Mouse (Mus musculus) myocyte (in vitro differentiated cells): ENCODE measurements around the gene Gm49320. TPM values are rescaled to one million over a fixed set of nuclear protein-coding genes. Genes with fewer than 3 reads are reported as not detected.
"Not testable (repeated sequence)": the region's sequence is repeated elsewhere in the genome, so short reads cannot be mapped to it uniquely, and the experiment has no call there.

Experiments
- H3K27me3 ChIP-seq: one replicate; pipeline ENCODE4 v1.6.1; 2011; ENCODE audit not compliant: control insufficient read depth, insufficient read depth, insufficient read length
- H3K36me3 ChIP-seq: one replicate; pipeline ENCODE4 v1.6.1; 2011; ENCODE audit not compliant: control insufficient read depth, insufficient read depth
- H3K4me2 ChIP-seq: one replicate; pipeline ENCODE4 v1.6.1; 2011; ENCODE audit warnings: low read depth, control low read depth
- H3K4me3 ChIP-seq: one replicate; pipeline ENCODE4 v1.5.1; 2011; ENCODE audit warnings: mild to moderate bottlenecking, control low read depth, moderate library complexity
- H3K79me2 ChIP-seq: one replicate; pipeline ENCODE4 v1.6.1; 2011; ENCODE audit not compliant: control insufficient read depth, insufficient read depth
- H3ac ChIP-seq: one replicate; pipeline ENCODE4 v1.6.1; 2011; ENCODE audit not compliant: control insufficient read depth, insufficient read length
- CEBPB ChIP-seq: IDR thresholded peaks from 2 replicates; pipeline ENCODE4 v1.6.1; 2011; ENCODE audit warnings: mild to moderate bottlenecking, moderate library complexity; ENCODE audit not compliant: poor library complexity, insufficient read depth, severe bottlenecking
- E2F4 ChIP-seq: IDR thresholded peaks from one replicate; pipeline ENCODE4 v1.6.1; 2011; ENCODE audit warnings: mild to moderate bottlenecking, control low read depth, moderate library complexity; ENCODE audit not compliant: insufficient read depth
- MAX ChIP-seq: IDR thresholded peaks from one replicate; pipeline ENCODE4 v1.6.1; 2011; ENCODE audit warnings: low read depth, mild to moderate bottlenecking, control low read depth
- MYOD1 ChIP-seq, 3 experiments: IDR thresholded peaks; one replicate each; pipeline ENCODE4 v1.6.1; 2011; ENCODE audit warnings: control low read depth in 2 of 3, low read depth in 2 of 3, mild to moderate bottlenecking in 2 of 3, moderate library complexity in 1 of 3; ENCODE audit not compliant: insufficient read length in 2 of 3, control insufficient read depth in 1 of 3
- MYOG ChIP-seq, 3 experiments: IDR thresholded peaks; one replicate each; pipeline ENCODE4 v1.6.1; 2011; ENCODE audit warnings: control low read depth in 2 of 3, low read depth in 2 of 3, mild to moderate bottlenecking in 2 of 3; ENCODE audit not compliant: insufficient read length in 2 of 3, control insufficient read depth in 1 of 3, insufficient read depth in 1 of 3
- POLR2A ChIP-seq: IDR thresholded peaks from one replicate; pipeline ENCODE4 v1.6.1; 2011; ENCODE audit warnings: low read depth, mild to moderate bottlenecking, control low read depth, moderate library complexity; ENCODE audit not compliant: insufficient read length
- POLR2AphosphoS2 ChIP-seq: IDR thresholded peaks from one replicate; pipeline ENCODE4 v1.6.1; 2011; ENCODE audit warnings: low read depth, control low read depth; ENCODE audit not compliant: insufficient read length
- REST ChIP-seq: IDR thresholded peaks from one replicate; pipeline ENCODE4 v1.6.1; 2011; ENCODE audit warnings: mild to moderate bottlenecking, control low read depth, moderate library complexity; ENCODE audit not compliant: insufficient read depth, insufficient read length
- SRF ChIP-seq: IDR thresholded peaks from one replicate; pipeline ENCODE4 v1.6.1; 2011; ENCODE audit warnings: low read depth; ENCODE audit not compliant: control insufficient read depth, insufficient read length
- TCF12 ChIP-seq: IDR thresholded peaks from one replicate; pipeline ENCODE4 v1.6.1; 2011; ENCODE audit warnings: mild to moderate bottlenecking, control low read depth; ENCODE audit not compliant: poor library complexity, insufficient read depth, severe bottlenecking
- TCF3 ChIP-seq: IDR thresholded peaks from one replicate; pipeline ENCODE4 v1.6.1; 2011; ENCODE audit warnings: low read depth, control low read depth; ENCODE audit not compliant: insufficient read length
- USF1 ChIP-seq: IDR thresholded peaks from one replicate; pipeline ENCODE4 v1.6.1; 2011; ENCODE audit warnings: low read depth, mild to moderate bottlenecking, control low read depth, moderate library complexity
- polyA plus RNA-seq: library from polyadenylated mRNA; unstranded; fragments of >200 nt; fragmentation: generic; extraction: Trizol; gene quantifications from one replicate; pipeline ENCODE4 v1.2.1, GENCODE M21; 2012; ENCODE audit warnings: missing spikeins

Gene Gm49320
- polyA plus RNA-seq, 1 experiment: 0.36 TPM

GRCm38 (mm10) chr8:4252934-4253841, 14.5 kb downstream of the Gm49320 start, which contains the start of gene Snapc2:
Snapc2 (plus strand) TSS chr8:4253080.
- peak within 1 kb of the TSS; percentile 74 for H3ac ChIP-seq
- H3K4me3 ChIP-seq: peak within 1 kb of the TSS; percentile 46
- no peaks in the 10 kb centered on the region for H3K36me3 ChIP-seq
- no peaks in the 10 kb centered on the region for H3K79me2 ChIP-seq
- H3K27me3 ChIP-seq: no peaks in the 10 kb centered on the region
- peak within 1 kb of the TSS; percentile 99 for H3K4me2 ChIP-seq
- no peak for TF ChIP-seq E2F4
- peak; percentile 38 for TF ChIP-seq SRF
- TF ChIP-seq POLR2AphosphoS2: peak; percentile 61
- TF ChIP-seq USF1: no peak

- H3K4me2 ChIP-seq: peak overlapping the region; percentile 97
- peak overlapping the region; percentile 74 for H3ac ChIP-seq
- no peak for TF ChIP-seq CEBPB
- no peak for TF ChIP-seq POLR2AphosphoS2
- TF ChIP-seq MAX: no peak
- TF ChIP-seq TCF12: no peak
- no peak for TF ChIP-seq MYOD1 (IDR thresholded peaks at IDR 0.05; ENCODE audit: control insufficient read depth in 1 of 3, insufficient read length in 2 of 3, low read depth in 2 of 3)
- no peak for TF ChIP-seq E2F4
- TF ChIP-seq REST: no peak
- TF ChIP-seq MYOG (IDR thresholded peaks at IDR 0.05; ENCODE audit: control insufficient read depth in 1 of 3, insufficient read depth in 1 of 3, insufficient read length in 2 of 3, low read depth in 2 of 3): no peak
- no peak for TF ChIP-seq POLR2A
- TF ChIP-seq USF1: no peak
- TF ChIP-seq SRF: no peak
- H3K79me2 ChIP-seq: no peaks in the 10 kb centered on the region
- H3K27me3 ChIP-seq: no peaks in the 10 kb centered on the region
- H3K36me3 ChIP-seq: no peaks in the 10 kb centered on the region
- peak overlapping the region; percentile 46 for H3K4me3 ChIP-seq
These were observed 15.3 kb downstream of the Gm49320 start for GRCm38 (mm10) chr8:4254001-4254400.

DNA sequence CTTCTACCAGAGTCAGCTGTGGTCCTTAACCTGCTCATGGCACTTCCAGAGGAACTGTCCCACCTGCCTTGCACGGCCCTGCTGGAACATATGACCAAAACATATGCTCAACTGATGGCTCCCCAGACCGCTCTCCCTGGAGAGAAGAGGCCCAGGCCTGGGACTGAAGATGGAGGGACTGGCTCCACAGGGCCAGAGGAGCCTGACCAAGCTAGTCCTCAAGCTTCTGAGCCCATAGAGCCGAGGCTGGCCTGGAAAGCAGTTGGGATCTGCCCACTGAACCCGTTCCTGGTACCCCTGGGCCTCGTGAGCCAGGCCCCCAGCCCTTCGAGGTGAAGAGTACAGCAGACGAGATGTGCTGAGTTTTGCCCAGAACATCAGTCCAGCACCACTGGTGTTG, 16.8 kb downstream of the Gm49320 start:
- not testable (repeated sequence) for H3K27me3 ChIP-seq, H3K36me3 ChIP-seq, H3K79me2 ChIP-seq, H3K4me2 ChIP-seq, H3K4me3 ChIP-seq, H3ac ChIP-seq

DNA sequence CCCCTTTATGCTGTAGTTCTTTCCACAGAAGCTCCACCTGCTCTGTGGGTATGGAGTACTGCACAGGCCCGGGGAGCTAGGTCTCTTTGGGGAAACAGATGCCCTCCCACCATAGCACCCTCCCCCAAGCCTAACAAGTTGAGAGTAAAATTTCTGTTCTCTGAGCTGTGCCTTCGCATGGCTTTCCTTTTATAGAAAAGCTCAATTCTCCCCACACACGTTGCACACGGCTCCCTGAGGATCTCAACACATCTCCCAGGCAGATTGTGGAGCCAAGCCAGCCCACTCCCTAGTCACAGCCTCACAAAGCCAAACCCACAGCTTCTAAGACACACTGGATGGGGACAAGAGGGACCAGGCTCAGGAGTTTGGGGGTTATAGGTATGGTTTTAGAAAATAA, 18.2 kb downstream of the Gm49320 start:
- H3K36me3 ChIP-seq: peaks cover 5% of the 10 kb centered on the region
- H3K27me3 ChIP-seq: no peaks in the 10 kb centered on the region
- no peak overlapping the region for H3ac ChIP-seq
- H3K79me2 ChIP-seq: no peaks in the 10 kb centered on the region
- TF ChIP-seq POLR2A (no peak), MAX (no peak), MYOG (IDR thresholded peaks at IDR 0.05; ENCODE audit: control insufficient read depth in 1 of 3, insufficient read depth in 1 of 3, insufficient read length in 2 of 3, low read depth in 2 of 3) (no peak), MYOD1 (IDR thresholded peaks at IDR 0.05; ENCODE audit: control insufficient read depth in 1 of 3, insufficient read length in 2 of 3, low read depth in 2 of 3) (no peak), USF1 (no peak), REST (no peak), POLR2AphosphoS2 (no peak), TCF12 (no peak), E2F4 (no peak), TCF3 (no peak), CEBPB (no peak), SRF (no peak)
- no peak overlapping the region for H3K4me3 ChIP-seq
- no peak overlapping the region for H3K4me2 ChIP-seq

- H3K79me2 ChIP-seq: no peaks in the 10 kb centered on the region
- no peak overlapping the region for H3ac ChIP-seq
- no peak overlapping the region for H3K4me3 ChIP-seq
- TF ChIP-seq SRF: no peak
- TF ChIP-seq USF1: no peak
- no peak for TF ChIP-seq CEBPB
- TF ChIP-seq MYOG (IDR thresholded peaks at IDR 0.05; ENCODE audit: control insufficient read depth in 1 of 3, insufficient read depth in 1 of 3, insufficient read length in 2 of 3, low read depth in 2 of 3): no peak
- TF ChIP-seq TCF12: no peak
- TF ChIP-seq POLR2A: no peak
- TF ChIP-seq MAX: no peak
- no peak for TF ChIP-seq TCF3
- TF ChIP-seq POLR2AphosphoS2: no peak
- TF ChIP-seq E2F4: no peak
- no peak for TF ChIP-seq REST
- TF ChIP-seq MYOD1 (IDR thresholded peaks at IDR 0.05; ENCODE audit: control insufficient read depth in 1 of 3, insufficient read length in 2 of 3, low read depth in 2 of 3): no peak
- peaks cover 5% of the 10 kb centered on the region for H3K36me3 ChIP-seq
- no peak overlapping the region for H3K4me2 ChIP-seq
- no peaks in the 10 kb centered on the region for H3K27me3 ChIP-seq
These were observed 18.7 kb downstream of the Gm49320 start for GRCm38 (mm10) chr8:4257350-4257749.
